Mouse (Mus musculus) forebrain, embryonic 11.5 days (tissue): ENCODE data around the gene Cwc27. TPM values are rescaled to one million over a fixed set of nuclear protein-coding genes. Genes with fewer than 3 reads are reported as not detected.

Experiments
- ATAC-seq: fragments of 200-750 bp; cut with Nextera tagmentation; replicated peaks from 2 replicates; pipeline ENCODE4 v1.8.0; 2017; ENCODE audit warnings: moderate TSS enrichment; ENCODE audit not compliant: low FRiP score
- DNase-seq: peaks from one replicate; pipeline ENCODE4 v3.0.0-alpha.2; 2017; ENCODE audit warnings: low spot score
- H3K27ac ChIP-seq: fragments of 300-500 bp; sonication (generic); 2 replicates; pipeline ENCODE4 v1.5.1; 2014; ENCODE audit warnings: low read depth, low read length
- H3K27me3 ChIP-seq: fragments of 300-500 bp; sonication (generic); 2 replicates; pipeline ENCODE4 v1.6.1; 2014; ENCODE audit warnings: mild to moderate bottlenecking, low read length, mixed read lengths; ENCODE audit not compliant: control insufficient read depth, insufficient read depth
- H3K36me3 ChIP-seq: fragments of 300-500 bp; sonication (generic); 2 replicates; pipeline ENCODE4 v1.6.1; 2014; ENCODE audit warnings: mild to moderate bottlenecking, low read length, moderate library complexity, mixed read lengths; ENCODE audit not compliant: control insufficient read depth, insufficient read depth
- H3K4me1 ChIP-seq: fragments of 300-500 bp; sonication (generic); replicated peaks from 2 replicates; pipeline ENCODE4 v1.6.1; 2014; ENCODE audit warnings: low read length, mixed read lengths; ENCODE audit not compliant: control insufficient read depth, insufficient read depth
- H3K4me2 ChIP-seq: fragments of 300-500 bp; sonication (generic); 2 replicates; pipeline ENCODE4 v1.6.1; 2014; ENCODE audit warnings: low read depth, mild to moderate bottlenecking, low read length, moderate library complexity, mixed read lengths; ENCODE audit not compliant: severe bottlenecking
- H3K4me3 ChIP-seq: fragments of 300-500 bp; sonication (generic); 2 replicates; pipeline ENCODE4 v1.5.1; 2014; ENCODE audit warnings: low read depth, low read length
- H3K9ac ChIP-seq: fragments of 300-500 bp; sonication (generic); 2 replicates; pipeline ENCODE4 v1.6.1; 2014; ENCODE audit warnings: low read length
- H3K9me3 ChIP-seq: fragments of 300-500 bp; sonication (generic); 2 replicates; pipeline ENCODE4 v1.6.1; 2016; ENCODE audit warnings: low read length, mixed read lengths; ENCODE audit not compliant: control insufficient read depth
- WGBS: fragments of 180-500 bp; shearing (Covaris S2); extraction: QIAGEN DNeasy Blood & Tissue Kit; methylation state at CpG from one replicate; pipeline ENCODE4 v1.1.7; 2014; 5-methylcytosine and 5-hydroxymethylcytosine counted together
- polyA plus RNA-seq: library from polyadenylated mRNA; unstranded; fragments of >200 nt; fragmentation: Nextera tagmentation; extraction: Ambion mirVana; gene quantifications from 2 replicates; pipeline ENCODE4 v1.2.1, GENCODE M21; 2014

The Cwc27 gene
- polyA plus RNA-seq, 1 experiment from 2014 or later: 40.2 TPM

- Histone ChIP-seq H3K4me3 (no peak overlapping the region), H3K27me3 (no peaks in the 10 kb centered on the region), H3K4me2 (no peak overlapping the region), H3K27ac (no peak overlapping the region), H3K36me3 (no peaks in the 10 kb centered on the region), H3K9ac (no peak overlapping the region), H3K4me1 (no peaks in the 10 kb centered on the region), H3K9me3 (no peaks in the 10 kb centered on the region)
- no peak for DNase-seq
- 86% methylated on average over 4 of the region's 4 CpGs for WGBS
- no peak for ATAC-seq
These were observed 199.7 kb downstream of the Cwc27 start for GRCm38 (mm10) chr13:104617201-104617600.

GRCm38 (mm10) chr13:104615999-104616810 lies 200.7 kb downstream of the Cwc27 start:
- H3K4me2 ChIP-seq: no peak overlapping the region

GRCm38 (mm10) chr13:104615111-104615510 lies 201.8 kb downstream of the Cwc27 start:
- Histone ChIP-seq H3K4me2 (no peak overlapping the region), H3K4me1 (no peaks in the 10 kb centered on the region), H3K9me3 (no peaks in the 10 kb centered on the region), H3K9ac (no peak overlapping the region), H3K4me3 (no peak overlapping the region), H3K27ac (no peak overlapping the region), H3K27me3 (no peaks in the 10 kb centered on the region), H3K36me3 (no peaks in the 10 kb centered on the region)
- ATAC-seq (no peak), DNase-seq (no peak)
- 94% methylated on average over 7 of the region's 7 CpGs for WGBS

More at GRCm38 (mm10) chr13:104615999-104616810, 200.7 kb downstream of the Cwc27 start:
- H3K9ac ChIP-seq: no peak overlapping the region
- H3K36me3 ChIP-seq: no peaks in the 10 kb centered on the region
- no peaks in the 10 kb centered on the region for H3K9me3 ChIP-seq
- H3K4me1 ChIP-seq: no peaks in the 10 kb centered on the region
- no peak for ATAC-seq
- no peak for DNase-seq
- no peak overlapping the region for H3K27ac ChIP-seq
- no peak overlapping the region for H3K4me3 ChIP-seq
- H3K27me3 ChIP-seq: no peaks in the 10 kb centered on the region
- 65% methylated on average over 18 of the region's 18 CpGs for WGBS

GRCm38 (mm10) chr13:104611296-104611695 lies 205.6 kb downstream of the Cwc27 start:
- H3K4me2 ChIP-seq: no peak overlapping the region
- ATAC-seq: no peak

GRCm38 (mm10) chr13:104610210-104611111 lies 206.5 kb downstream of the Cwc27 start:
- H3K4me3 ChIP-seq: no peak overlapping the region
- H3K27ac ChIP-seq: no peak overlapping the region
- ATAC-seq (no peak), DNase-seq (no peak)
- H3K4me2 ChIP-seq: no peak overlapping the region
- no peaks in the 10 kb centered on the region for H3K27me3 ChIP-seq
- no peaks in the 10 kb centered on the region for H3K36me3 ChIP-seq
- 89% methylated on average over 22 of the region's 22 CpGs for WGBS
- no peaks in the 10 kb centered on the region for H3K9me3 ChIP-seq
- H3K4me1 ChIP-seq: no peaks in the 10 kb centered on the region
- no peak overlapping the region for H3K9ac ChIP-seq

More at GRCm38 (mm10) chr13:104611296-104611695, 205.6 kb downstream of the Cwc27 start:
- Histone ChIP-seq H3K9me3 (no peaks in the 10 kb centered on the region), H3K9ac (no peak overlapping the region), H3K4me3 (no peak overlapping the region), H3K36me3 (no peaks in the 10 kb centered on the region), H3K27ac (no peak overlapping the region), H3K4me1 (no peaks in the 10 kb centered on the region), H3K27me3 (no peaks in the 10 kb centered on the region)
- WGBS: 90% methylated on average over 4 of the region's 4 CpGs
- no peak for DNase-seq

- H3K4me1 ChIP-seq: no peaks in the 10 kb centered on the region
- no peaks in the 10 kb centered on the region for H3K36me3 ChIP-seq
- H3K27ac ChIP-seq: no peak overlapping the region
- no peak overlapping the region for H3K9ac ChIP-seq
- no peaks in the 10 kb centered on the region for H3K27me3 ChIP-seq
- no peak overlapping the region for H3K4me3 ChIP-seq
- 81% methylated on average over 18 of the region's 18 CpGs for WGBS
- no peak for DNase-seq
- ATAC-seq: no peak
- no peak overlapping the region for H3K4me2 ChIP-seq
- H3K9me3 ChIP-seq: no peaks in the 10 kb centered on the region
These were observed 208.4 kb downstream of the Cwc27 start for GRCm38 (mm10) chr13:104608516-104608915.

- H3K4me3 ChIP-seq: no peak overlapping the region
- H3K9me3 ChIP-seq: no peaks in the 10 kb centered on the region
- DNase-seq (no peak), ATAC-seq (no peak)
- 82% methylated on average over 14 of the region's 14 CpGs for WGBS
- H3K4me2 ChIP-seq: no peak overlapping the region
- H3K4me1 ChIP-seq: no peaks in the 10 kb centered on the region
- no peak overlapping the region for H3K27ac ChIP-seq
- H3K9ac ChIP-seq: no peak overlapping the region
- H3K36me3 ChIP-seq: no peaks in the 10 kb centered on the region
- H3K27me3 ChIP-seq: no peaks in the 10 kb centered on the region
These were observed 210.0 kb downstream of the Cwc27 start for GRCm38 (mm10) chr13:104606786-104607580.

- ATAC-seq (no peak), DNase-seq (no peak)
- Histone ChIP-seq H3K4me3 (no peak overlapping the region), H3K36me3 (no peaks in the 10 kb centered on the region), H3K27me3 (no peaks in the 10 kb centered on the region), H3K9me3 (no peaks in the 10 kb centered on the region), H3K4me2 (no peak overlapping the region), H3K9ac (no peak overlapping the region), H3K4me1 (no peaks in the 10 kb centered on the region), H3K27ac (no peak overlapping the region)
- WGBS: 90% methylated on average over 2 of the region's 2 CpGs
These were observed 211.8 kb downstream of the Cwc27 start for GRCm38 (mm10) chr13:104605111-104605510.
